Mouse (Mus musculus) brain, embryonic 14.5 days (tissue): Measurements from ENCODE around the gene Rgs7. TPM values are rescaled to one million over a fixed set of nuclear protein-coding genes. Genes with fewer than 3 reads are reported as not detected.

Experiments used
- DNase-seq: peaks from one replicate; pipeline ENCODE4 v3.0.0-alpha.2; 2011; ENCODE audit warnings: low read depth
- CTCF ChIP-seq: fragments of 200-500 bp; IDR thresholded peaks from 2 replicates; pipeline ENCODE4 v1.5.1; 2012; ENCODE audit warnings: inconsistent platforms, mild to moderate bottlenecking, moderate library complexity, borderline replicate concordance; ENCODE audit not compliant: insufficient read depth, insufficient read length; ENCODE audit errors: extremely low read depth
- POLR2A ChIP-seq: fragments of 200-500 bp; IDR thresholded peaks from 2 replicates; pipeline ENCODE4 v1.6.1; 2012; ENCODE audit warnings: mild to moderate bottlenecking, inconsistent platforms, borderline replicate concordance; ENCODE audit not compliant: poor library complexity, insufficient read depth, insufficient read length, severe bottlenecking; ENCODE audit errors: extremely low read depth
- polyA plus RNA-seq: library from polyadenylated mRNA; depleted of rRNA; stranded (reverse); fragments of >200 nt; gene quantifications from 2 replicates; pipeline ENCODE4 v1.2.3, GENCODE M21; 2012; rRNA removed

Gene Rgs7
- 15.2 and 22.5 TPM in 2 replicates for polyA plus RNA-seq

GRCm38 (mm10) chr1:175491861-175492682 lies at the start of gene Rgs7:
TSS of gene Rgs7 (minus strand) at chr1:175492500.
- TF ChIP-seq CTCF: no peak
- TF ChIP-seq POLR2A: peak; percentile 54

GRCm38 (mm10) chr1:175540700-175541099 lies 48.4 kb upstream of the Rgs7 start:
- DNase-seq: no peak
- TF ChIP-seq CTCF (no peak), POLR2A (no peak)

More at GRCm38 (mm10) chr1:175491861-175492682, at the start of gene Rgs7:
- DNase-seq: peak; percentile 90

GRCm38 (mm10) chr1:175537321-175537720 lies 45.0 kb upstream of the Rgs7 start:
- TF ChIP-seq POLR2A: no peak
- TF ChIP-seq CTCF: no peak
- no peak for DNase-seq

DNA sequence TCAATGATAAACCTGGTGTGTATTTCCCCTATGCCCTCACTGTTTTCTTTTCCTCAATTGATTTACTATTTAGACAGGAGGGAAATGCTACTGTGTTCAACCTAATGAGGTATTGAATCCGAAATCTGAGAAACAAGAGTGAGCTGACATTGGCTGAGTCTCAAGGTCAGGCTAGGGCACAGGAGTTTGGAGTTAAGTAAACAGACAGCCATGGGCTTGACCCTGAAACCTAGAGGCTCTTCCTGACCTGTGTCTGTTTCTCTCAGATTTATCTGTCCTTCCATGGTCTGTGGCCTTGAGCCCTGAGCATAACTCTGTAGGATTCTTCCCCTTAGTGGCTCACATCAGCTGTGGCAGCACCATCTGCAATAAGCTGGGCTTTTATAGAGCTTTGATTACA lies 37.6 kb upstream of the Rgs7 start:
- no peak for DNase-seq
- TF ChIP-seq CTCF (no peak), POLR2A (no peak)

DNA sequence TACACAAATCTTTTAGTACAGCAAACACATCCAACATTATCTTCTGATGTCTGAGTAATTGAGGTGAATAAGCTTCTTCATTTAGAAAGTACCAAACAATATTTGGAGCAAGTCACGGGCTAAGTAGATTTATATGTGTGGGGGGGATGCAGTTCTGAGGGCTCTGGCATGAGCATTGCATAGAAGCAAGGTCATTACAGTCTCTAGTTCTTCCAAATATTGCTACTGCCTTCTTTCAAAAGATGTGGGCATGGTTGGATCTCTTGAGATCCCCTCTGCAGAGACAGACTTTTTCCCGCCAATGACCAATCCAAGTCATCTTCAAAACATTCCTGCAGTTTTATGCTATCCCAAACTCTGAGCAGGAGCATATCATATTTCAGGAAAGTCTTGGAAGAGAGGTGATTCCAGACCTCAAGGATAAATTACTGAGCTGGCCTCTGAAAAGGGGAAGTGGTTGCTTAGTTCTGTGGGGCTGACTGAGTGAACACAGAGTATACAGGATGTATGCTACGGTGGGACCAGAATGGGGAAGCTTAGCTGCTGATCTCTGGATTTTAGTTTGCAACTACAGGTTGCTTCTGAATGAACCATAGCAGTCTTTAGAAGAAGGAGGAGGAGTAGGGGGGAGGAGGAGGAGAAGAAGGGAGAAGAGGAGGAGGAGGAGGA lies 32.5 kb upstream of the Rgs7 start:
- DNase-seq: no peak
- no peak for TF ChIP-seq POLR2A
- no peak for TF ChIP-seq CTCF

DNA sequence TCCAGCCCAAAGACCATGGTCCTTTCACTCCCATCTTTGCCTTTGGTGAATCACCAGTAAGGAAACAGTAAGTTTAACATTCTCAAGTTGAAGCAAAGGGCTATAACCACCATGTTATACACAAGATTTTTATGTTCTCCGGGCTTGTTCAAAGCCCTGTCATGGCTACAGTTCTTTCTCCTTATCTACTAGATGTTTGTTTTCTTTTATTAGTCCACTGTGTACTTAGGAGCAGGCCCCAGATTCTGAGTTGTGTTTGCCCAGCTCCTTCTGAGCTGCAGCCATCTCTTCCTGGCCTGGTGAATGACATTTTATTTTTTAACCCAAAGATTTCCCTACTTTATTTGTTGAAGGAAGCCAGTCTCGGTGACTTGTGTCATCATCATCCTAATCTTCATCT lies 31.3 kb upstream of the Rgs7 start:
- no peak for DNase-seq
- TF ChIP-seq CTCF: no peak
- no peak for TF ChIP-seq POLR2A

GRCm38 (mm10) chr1:175514543-175514942 lies 22.2 kb upstream of the Rgs7 start:
- no peak for DNase-seq
- TF ChIP-seq POLR2A (no peak), CTCF (no peak)

GRCm38 (mm10) chr1:175512173-175512572 lies 19.9 kb upstream of the Rgs7 start:
- TF ChIP-seq CTCF: no peak
- no peak for DNase-seq

DNA sequence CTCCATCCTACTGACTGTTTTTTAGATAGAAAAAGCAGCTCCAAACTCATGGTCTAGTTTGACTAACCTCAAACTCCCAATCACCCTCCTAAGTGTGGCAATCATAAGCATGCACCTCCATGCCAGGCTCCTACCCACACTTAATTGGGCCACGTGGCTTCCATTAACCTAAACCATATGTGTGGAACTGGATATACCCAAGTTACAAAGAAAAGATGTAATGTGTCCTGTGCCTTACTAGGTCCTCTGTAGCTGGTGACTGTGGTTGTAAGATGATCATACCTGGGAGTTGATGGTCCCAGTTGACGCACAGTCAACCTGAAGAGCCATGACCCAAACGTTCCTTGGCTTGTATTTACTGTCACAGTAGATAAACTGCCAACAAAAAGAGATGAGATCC lies 17.7 kb upstream of the Rgs7 start:
- TF ChIP-seq POLR2A (no peak), CTCF (no peak)
- no peak for DNase-seq

DNA sequence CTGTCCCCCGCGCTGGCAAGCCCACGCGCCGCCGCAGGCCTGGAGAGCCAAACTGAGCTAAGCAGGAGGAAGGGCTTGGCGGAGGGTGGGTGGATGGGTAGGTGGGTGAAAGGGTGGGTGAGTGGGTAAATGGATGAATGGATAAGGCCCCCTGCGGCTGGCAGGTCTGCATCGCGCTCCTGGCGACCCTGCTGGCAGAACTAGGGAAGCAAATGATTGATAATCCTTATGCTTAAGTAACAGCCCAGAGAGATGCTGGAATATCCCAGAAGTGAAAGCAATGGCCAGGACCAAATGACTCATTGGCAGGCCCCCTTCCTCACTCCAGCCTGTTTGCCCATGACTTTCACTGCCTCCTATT lies 363 bp upstream of the Rgs7 start:
- TF ChIP-seq POLR2A: no peak; the same call in 1 of the 2 replicates
- TF ChIP-seq CTCF: peak; percentile 32; the same call in 1 of the 2 replicates
- no peak for DNase-seq

- DNase-seq: no peak
- TF ChIP-seq CTCF (no peak), POLR2A (no peak)
Measured at GRCm38 (mm10) chr1:175491511-175491860, 814 bp downstream of the Rgs7 start.

GRCm38 (mm10) chr1:175485109-175485508 lies 7.2 kb downstream of the Rgs7 start:
- DNase-seq: no peak
- TF ChIP-seq CTCF: no peak
- no peak for TF ChIP-seq POLR2A
